Mouse (Mus musculus) liver (tissue): ENCODE measurements around the gene Rbfox2.
"Not testable (repeated sequence)": the region's sequence is repeated elsewhere in the genome, so short reads cannot be mapped to it uniquely, and the experiment has no call there.

Experiments used
- DNase-seq: peaks from one replicate; pipeline ENCODE4 v3.0.0-alpha.2; 2020; ENCODE audit warnings: mixed read lengths

Rbfox2 gene

DNA sequence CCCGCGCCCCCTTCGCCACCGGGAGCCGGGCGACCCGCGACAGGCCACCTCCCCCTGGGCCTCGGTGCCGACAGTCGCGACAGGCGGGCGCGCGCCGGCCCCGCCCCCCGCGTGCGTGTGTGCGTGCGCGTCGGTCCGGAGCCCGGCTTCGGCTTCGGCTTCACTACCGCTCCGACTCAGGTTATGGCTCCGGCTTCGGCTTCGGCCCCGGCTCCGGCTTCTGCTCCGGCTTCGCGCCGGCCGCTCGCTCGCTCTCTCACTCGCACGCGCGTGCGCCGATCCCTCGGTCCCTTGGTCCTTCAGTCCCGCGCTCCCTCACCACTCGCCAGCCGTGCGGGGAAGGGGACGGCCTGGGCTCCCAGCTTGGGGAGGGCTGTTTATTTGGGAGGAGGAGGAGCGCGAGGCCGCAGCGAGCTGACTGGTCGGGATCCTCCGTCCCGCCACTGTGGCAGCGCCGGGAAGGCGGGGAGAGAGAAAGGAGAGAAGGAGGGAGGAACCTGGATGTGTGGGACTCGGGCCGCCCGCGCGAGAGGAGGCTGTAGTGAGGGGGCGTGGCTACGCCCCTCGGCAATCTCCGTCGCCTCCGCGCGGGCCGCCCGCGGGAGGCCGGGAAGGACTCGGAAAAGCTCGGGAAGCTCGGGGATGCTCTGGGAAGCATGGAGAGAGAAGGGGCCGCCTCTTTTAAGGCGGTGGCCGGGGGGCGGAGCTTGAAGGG lies at the start of gene Rbfox2:
Rbfox2 (minus strand) TSS at position 458 of the 715 bp plus-strand sequence.
- DNase-seq: peak; percentile 85

DNA sequence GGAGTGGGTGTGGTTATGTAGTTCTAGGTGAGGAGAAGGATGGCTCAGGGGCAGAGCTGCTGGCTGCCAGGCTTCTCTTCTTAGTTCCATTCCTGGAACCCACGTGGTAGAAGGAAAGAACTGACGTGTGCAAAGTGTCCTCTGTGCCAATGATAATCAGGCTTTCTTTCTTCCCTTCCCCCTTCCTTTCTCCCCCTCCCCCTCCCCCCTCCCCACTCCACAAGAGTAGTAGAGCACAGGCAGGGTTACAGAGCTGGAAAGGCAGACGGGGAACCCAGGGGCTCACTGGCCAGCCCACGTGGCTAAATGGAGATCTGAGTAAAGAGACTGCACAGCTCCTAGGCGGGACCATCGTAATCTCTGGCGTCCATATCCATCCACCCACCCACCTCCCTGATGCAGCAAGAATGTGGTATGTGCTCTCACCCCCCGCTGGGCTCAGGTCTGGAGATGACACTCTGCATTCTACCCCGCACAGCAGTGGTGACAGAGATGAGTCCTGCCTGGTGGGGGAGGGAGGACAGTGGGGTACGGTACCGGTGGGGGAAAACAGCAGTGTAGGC lies 49.5 kb upstream of the Rbfox2 start:
- peak; percentile 13 for DNase-seq

DNA sequence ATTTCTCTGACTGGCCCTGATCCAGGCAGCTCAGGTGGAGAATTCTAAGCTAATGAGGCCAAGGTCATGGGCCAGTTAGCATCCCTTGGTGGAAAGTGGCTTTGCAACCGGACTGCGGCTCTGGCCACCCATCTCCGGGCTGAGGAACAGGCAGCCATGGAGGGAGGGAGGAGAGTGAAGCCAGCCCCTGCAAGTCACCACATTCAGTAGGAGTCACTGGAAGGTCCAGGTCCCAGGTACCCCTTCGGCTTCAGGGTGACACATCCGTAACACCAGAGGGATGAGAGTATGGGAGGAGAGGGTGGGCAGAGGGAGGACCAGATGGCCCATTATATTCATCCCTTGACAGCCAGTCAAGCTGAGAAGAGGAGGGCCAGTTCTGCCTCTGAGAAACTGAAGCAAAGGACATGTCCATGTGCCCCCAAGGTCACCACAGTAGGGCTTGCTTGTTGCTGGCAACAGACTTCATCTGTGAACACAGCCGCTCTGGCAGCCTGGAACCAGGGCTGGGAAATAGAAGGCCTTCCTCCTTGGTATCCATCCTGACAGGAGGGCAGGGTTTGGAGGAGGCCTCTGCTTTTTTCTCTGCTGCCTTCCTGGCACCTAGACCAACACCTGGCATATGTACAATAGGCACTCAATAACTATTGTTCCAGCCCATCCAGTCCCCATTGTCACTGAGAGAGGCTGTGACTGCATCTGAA lies 48.2 kb upstream of the Rbfox2 start:
- no peak for DNase-seq

DNA sequence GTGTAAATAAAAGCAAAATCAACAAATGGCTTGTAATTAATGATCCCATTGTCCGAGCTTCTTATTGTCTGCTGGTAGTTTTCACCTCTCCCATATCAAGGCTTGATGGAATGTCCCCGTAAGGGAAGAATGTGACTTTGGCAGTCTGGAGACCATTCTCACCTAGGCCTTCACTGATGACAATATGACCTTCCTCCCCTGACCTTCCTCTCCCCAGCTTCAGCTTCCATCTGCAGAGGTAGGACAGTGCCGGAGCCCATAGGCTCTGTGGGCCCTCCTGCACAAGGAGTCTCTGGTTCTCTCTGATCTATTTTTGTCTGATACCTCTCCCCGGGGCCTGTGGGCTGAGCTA lies 47.7 kb upstream of the Rbfox2 start:
- no peak for DNase-seq

DNA sequence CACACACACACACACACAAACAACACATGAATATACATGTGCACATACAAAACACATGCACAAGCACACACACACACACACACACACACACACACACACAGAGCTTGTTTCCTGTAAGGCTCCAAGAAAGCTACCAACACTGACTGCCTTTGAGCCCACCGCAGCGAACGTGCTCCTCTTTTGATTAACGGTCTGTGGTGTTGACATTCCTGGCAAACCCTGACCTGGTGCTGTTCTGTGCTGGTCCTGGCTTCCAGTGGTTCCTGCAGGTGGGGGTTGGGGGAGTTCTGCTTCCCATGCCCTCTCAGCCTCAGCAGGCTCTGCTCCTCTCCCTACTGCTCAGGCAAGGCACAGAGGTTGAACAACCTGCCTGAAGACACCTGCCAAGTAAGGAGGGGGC lies 47.0 kb upstream of the Rbfox2 start:
- DNase-seq: no peak

DNA sequence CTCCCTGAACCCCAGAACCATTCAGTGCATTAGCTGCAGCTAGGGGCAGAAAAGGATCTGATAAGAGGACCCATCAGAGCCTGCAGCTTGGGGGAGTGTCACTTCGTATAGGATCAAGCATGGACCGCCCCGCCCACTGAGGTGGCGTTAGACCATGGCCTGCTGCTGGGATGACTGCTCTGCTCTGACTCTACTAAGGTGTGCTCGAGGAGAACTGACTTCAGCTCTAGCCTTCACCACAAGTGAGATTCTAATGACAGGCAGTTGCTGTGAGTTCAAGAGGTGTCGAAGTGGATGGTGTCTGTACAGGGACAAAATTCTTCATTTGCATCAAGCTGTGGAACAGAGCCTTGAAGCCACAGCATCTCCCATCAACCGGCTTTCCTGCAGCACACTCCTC lies 46.1 kb upstream of the Rbfox2 start:
- no peak for DNase-seq

DNA sequence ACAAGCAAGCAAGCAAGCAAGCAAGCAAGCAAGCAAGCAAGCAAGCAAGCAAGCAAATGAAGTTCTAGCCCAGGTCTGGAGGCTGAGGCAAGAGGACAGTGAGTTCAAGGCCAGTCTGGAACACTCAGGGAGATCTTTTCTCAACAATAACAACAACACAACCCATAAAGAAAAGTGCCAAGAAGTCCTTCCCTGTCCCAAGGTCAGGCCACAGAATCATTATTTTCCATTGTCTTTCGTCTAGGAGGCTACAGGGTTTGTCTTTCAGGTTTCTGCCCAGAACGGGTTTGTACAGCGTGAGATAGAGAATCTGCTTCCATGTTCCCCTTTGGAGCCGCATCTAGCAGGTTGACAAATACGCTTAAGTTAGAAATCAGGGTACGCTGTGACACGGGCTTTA lies 43.3 kb upstream of the Rbfox2 start:
- no peak for DNase-seq

DNA sequence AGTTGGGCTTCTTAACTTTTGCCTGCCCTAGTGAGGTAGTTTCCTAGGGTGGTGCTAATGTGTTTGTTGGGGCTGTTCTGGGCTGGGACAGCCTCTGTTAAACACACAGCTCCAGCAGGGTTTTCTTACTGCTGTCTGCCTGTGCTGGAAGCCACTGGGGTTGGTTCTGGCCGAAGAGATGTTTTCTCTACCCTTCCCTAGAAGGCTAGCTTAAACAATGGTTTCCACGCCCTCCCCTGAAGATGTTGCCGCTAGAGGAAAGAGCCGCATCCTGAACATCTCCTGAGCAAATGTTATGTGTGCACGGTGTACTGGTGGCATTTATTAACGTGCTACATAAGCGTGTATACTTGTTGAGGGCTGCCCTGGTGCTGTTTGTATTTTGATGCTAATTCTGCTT lies 41.3 kb upstream of the Rbfox2 start:
- DNase-seq: no peak

DNA sequence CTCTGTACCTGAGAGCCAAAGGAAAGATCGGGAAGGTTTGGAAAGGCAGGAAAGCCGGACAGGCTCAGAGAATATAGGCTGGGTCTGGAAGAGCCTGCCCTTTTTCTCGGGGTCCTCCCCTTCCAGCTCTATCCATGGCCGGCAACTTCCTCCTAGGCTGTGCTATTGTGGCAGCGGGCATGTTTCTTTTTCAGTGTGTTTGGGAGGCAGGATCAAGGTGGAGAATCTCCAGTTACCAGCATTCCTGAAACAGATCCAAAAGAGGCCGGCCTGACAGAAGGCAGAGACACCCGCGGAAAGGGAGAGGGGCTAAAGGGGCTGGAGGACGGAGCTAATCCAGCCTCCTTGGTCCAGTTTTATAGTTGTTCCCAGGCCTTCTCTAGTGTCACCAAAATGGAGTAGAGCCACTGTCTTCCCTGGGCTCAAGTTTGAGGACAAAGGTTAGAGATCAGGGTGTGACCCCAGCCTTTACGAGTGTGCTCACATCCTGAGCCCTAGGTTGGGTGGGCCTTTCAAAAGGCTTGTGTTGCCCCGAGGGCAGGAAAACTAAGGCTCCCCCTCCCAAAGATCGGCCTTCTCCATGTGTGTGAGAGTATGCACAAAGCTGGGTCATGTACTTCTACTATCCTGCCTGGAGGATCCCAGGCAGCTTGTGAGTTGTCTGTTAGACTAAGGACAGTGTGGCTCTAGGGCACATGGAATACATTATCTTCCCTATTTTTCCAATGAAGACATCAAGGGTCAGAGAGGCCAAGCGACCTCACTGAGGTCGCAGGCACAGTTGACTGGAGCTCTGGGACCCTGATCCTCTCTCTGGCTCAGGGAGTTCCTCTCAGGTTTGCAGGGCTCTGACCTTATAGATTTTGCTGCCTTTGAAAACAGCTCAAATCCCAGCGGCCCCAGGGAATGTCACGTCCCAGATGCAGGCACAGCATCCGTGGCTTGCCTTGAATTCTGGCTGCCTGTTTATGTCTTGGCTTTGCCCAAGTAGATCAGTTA lies 37.6 kb upstream of the Rbfox2 start:
- no peak for DNase-seq

DNA sequence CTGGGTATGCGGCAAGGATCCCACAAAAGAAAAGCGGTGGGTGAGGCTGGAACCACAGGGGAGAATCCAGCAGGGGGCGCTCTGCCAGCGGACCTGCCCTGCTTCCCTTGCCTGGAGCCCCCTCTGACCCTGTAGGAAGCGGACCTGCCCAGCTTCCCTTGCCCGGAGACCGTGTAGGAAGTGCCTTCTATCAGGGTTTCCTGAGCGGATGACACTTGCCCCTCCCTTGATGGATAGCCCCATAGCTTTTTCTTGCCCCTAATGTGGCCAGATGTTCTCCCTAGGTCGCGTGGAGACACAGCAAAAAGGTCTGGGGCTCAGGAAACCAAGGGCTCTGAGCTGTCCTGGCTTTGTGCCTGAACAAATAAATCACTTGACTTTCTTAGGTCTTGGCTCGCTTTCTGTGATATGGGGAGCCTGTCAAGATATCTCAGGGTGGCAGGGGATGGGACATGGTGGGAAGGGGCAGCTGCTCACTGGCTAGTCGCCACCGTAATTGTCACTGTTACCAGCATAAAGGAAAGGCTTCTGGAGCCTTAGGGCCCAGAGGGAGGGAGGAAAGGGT lies 36.8 kb upstream of the Rbfox2 start:
- peak; percentile 70 for DNase-seq

DNA sequence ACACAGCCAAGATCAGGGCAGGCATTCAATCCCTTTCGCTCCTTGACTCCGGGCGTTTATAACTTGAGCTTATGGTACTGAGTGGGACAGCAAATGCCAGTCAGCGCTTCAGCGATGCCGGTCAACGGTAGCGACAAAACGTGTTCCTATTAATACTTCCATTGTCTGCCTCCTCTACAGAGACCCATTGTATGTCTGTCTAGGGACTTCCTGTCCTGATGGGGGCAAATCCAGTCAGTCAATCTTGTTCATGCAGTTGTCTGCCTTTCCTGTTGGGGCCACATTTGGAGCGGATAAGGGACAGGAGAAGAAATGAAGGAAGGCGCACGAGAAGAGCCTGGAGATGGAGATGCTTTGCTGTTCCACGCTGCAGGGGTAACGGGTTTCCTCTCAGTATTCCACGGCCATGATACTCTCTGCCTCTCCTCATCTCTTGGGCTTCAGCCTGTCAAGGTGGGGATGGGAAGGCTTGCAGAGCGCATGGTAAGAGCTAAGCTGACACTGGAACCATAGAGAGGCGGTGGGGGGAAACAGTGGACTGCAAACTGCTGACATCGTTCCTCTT lies 36.2 kb upstream of the Rbfox2 start:
- no peak for DNase-seq

DNA sequence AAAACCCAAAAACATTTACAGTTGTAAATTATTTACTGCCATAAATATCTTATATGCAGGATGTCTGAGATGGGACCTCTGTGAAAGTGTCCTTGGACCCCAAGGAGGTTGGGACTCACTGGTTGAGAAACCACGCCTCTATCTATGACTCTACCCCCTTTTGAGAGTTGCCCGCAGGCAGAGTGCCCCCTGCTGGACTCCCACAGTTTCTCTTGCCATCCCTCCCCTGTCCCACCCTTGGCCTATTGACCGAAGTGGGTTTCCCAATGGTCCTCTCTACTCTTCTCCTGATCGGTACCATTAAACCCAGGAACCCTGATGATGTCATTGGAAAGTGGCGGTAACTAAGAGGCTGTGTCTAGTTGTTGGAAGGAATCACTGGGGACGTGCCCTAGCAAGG lies 35.2 kb upstream of the Rbfox2 start:
- DNase-seq: no peak

DNA sequence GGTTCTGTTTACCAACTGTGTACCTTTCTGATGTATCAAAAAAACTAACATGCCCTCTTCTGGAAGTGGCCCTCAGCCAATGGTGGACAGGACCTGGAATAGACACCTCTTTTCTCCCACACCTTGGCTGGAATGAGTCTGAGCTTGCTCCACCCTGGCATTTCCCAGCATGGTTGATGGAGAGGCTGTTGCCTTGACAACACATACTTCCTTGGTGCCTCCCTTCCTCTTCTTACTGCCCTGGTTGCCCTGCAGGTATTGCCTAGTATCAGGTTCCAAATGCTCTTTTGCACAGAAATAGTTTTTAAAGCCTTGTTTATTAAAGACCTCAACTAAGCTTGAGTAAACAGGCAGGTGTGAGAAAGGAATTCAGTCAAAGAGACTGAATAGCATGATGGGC lies 33.8 kb upstream of the Rbfox2 start:
- no peak for DNase-seq

DNA sequence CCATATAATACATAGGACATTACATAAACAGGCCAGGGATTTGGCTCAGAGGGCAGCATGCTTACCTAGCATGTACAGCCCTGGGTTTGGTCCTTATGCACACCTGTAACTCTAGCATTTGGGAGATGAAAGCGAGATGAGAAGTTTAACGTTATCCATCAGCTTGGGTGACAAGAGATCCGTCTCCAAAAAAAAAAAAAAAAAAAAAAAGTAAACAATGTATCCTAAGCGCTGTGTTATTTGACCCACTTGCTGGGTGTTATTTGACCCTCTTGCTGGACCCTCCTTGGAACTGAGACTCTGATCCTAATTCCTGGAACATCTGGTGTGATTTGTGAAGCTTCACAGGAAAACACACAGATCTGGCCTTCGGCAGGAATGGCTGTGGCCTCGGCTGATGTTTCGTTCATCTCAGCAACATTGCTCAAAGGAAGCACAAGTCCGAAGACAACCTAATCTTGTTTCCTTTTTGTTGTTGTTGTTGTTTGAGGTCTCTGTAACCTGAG lies 32.2 kb upstream of the Rbfox2 start:
- no peak for DNase-seq

DNA sequence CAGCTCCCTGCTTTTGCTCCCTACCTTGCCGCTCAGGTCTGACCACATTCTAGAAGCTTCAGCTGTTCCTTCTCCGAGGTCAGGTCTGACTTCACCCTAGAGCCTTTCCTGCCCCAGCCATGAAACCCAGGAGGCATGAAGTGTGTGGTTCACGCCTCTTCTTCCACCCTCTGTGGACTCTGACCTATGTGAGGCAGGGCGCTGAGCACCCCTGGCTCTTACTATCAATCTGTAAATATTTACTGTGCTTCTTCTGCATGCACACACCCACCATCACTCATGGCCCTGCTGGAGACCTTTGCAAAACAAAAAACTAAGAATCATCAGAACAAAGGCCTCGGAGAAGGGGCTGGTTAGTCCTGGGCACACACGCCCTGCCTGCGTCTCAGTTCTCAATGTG lies 31.6 kb upstream of the Rbfox2 start:
- no peak for DNase-seq

DNA sequence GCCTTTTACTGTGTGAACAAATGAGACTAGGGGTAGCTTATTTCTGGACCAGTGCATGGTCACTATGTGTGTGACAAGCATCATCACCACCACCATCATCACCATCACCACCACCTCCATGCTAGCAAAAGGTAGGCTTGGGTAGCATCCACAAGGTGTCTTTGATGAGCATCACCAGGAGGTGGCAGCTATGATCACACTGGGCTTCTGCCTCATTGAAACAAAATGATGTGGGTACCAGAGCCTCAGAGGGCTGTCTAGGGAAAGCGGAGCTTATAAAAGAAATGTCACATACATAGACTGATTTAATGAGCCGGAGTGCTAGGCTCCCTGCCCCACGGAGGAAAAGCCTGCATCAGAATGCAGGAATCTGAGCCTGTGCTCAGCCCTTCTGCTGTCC lies 31.1 kb upstream of the Rbfox2 start:
- DNase-seq: no peak

DNA sequence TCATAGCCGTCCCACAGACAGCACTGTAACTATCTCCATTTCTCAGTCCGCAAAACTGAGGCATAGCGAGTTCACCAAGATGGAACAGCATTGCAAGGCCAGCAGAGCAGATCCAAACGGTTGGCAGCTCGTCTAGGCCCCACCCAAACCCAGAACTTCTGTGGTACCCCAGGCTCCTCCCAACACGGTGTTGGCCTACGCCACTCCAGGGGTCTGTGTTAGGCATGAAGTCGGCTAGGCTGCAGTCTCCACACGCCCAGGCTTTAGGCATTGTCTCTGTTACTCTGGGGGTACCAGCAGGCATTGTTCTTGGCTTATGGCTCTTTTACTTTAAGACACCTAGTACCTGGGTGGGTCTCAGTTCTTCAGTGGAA lies 30.2 kb upstream of the Rbfox2 start:
- DNase-seq: no peak

DNA sequence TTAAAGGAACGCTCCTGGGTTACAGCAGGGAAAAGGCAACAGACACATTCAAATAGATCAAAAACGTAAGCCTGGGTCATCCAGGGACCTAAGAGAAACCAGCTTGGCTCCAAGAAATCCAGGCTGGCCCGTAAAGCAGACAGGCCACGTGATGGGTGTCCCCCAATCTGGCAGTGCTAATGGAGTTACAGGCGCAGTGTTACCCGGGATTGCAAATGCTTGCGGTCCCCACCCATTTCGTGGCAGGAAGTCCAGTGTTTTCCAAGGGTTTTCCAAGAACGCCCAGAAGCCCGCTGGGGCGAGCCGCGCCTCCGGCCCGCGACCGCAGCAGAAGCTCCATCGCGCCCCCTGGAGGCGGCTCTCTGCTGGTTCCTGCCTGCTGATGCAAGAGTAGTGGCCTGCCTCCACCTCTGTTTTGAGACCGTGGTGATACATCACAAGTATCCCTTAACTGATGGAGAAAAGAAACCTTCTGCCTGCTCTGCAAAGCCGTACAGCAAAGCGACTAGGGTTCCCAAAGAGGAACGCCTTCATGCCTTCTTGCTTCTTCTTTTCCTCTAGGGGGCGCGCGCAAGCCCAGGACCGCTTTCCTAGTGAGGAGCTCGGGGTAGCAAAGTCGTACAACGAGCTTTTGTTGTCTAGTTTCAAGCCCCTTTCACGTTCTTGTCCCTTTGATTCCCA lies 29.6 kb upstream of the Rbfox2 start:
- peak; percentile 77 for DNase-seq

DNA sequence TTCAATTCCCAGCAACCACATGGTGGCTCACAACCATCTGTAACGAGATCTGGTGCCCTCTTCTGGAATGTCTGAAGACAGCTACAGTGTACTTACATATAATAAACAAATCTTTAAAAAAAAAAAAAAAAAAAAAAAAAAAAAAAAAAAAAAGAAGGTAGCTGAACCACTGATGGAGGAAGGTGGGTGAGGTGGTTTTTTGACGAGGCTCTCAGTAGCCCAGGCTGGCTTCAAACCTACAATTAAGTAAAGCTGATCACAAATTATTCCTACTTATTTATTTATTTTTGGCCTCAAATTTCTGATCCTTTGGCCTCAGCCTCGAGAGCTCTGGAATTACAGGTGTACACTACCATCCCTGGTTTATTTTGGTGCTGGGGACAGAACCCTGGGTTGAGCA lies 28.4 kb upstream of the Rbfox2 start:
- DNase-seq: not testable (repeated sequence)

DNA sequence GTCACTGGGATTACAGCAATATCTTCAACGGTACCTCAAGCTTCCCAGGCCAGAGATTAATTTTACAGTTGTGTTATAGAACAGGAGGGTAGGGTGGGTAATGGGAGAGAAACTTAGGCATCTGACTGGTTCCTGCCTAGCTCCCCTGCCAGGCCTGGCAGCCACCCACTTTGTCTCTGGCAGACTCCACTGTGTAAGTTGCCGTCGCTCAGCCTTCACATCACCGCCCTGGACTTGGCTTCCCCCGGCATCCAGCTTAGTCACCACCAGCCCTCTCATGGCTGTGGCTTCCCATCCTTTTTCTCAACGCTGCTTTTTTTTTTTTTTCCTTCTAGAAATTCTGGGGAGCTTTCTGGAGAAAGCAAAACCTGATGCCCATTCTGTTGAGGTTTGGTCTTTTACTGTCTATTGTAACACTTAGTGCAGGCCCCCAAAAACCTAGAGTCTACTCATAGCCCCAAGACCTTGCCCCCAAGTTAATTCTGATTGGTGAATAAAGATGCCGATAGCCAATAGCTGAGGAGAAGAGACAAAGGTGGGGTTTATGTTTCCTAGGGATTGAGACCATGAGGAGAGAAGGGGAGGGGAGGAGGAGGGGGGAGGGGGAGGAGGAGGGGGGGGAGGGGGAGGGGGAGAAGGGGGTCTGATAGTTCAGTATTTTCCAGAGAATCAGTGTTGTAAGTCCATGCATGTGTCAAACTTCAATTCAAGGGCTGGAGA lies 25.6 kb upstream of the Rbfox2 start:
- DNase-seq: no peak

DNA sequence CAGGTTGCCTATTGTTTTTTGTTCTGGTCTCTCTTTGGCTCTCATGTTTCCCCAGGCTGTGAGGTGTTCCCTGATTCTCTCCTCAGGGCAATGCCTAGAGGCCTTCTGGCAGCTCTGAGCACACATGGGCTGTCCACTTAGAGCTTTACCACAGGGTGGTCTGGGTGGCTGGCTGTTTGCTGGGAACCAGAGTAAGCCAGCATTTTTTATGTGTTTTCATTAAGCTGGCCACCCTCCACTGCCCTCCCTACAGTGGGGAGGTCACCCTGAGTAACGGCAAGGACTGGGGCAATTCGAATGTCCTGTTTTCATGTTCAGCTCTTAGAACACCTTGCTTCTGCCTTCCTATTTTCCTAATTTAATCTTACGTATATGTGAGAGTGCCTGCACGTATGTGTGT lies 24.6 kb upstream of the Rbfox2 start:
- no peak for DNase-seq
